ENCODE assay signal across 11 mouse cellular contexts in the genomic region with DNA sequence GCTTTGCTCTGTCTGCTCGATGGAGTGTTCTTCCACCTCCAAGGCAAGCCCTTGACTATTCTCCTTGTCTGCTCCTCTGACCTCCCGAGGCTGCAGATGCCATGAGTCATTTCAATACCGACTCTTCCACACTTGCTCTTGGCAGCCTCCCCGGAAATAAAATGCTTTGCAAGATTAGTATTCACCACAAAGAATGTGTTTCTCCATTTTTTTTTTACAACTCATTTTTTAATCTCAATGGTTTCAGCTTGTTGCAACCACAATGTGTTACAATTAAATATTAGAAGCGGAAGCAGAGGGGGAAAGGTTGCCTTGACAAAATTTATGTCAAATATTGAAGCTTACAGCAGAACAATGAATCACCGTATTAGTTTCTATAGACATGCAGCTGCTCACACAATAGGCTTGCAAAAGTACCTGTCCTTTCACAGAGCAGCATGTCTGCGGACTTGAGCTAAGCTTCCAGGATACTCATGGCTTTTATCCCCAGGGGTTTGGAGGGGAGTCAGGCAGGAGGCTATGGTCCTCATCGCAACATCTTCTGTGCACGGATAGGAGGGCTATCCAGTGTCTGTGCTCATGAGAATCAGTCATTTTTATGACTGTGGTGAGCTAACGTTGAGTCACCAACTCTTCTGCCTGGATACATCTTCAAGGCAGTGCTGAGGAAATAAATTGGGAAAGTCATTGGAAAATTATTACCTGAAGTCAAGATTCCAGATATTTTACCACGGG.
DNase-seq lines count a peak whose midpoint lies in the region; ATAC-seq lines count a peak whose summit lies in the region.
"Had no signal": no experiment of that assay in that cellular context is flagged by ENCODE, and none has a peak within 500 bp of the region (broad histone marks: within the 10 kb centered on the region; RNA-seq: fewer than 3 reads in every experiment).

No protein-coding gene starts in this region.

- H3K27ac ChIP-seq in heart, embryonic 10.5 days, result no peak overlapping the region
- H3K27ac ChIP-seq: hindbrain, embryonic 13.5 days; liver, embryonic 12.5 days had no signal

- peak; percentile 56 for DNase-seq in heart, adult 8-10 months (ENCODE audit: low spot score)
- no peak for DNase-seq in heart, embryonic 10.5 days (ENCODE audit: low spot score)
- DNase-seq in 3T3-L1 (ENCODE audit: low read depth, low spot score), result peak; percentile 100
- DNase-seq in adrenal gland, postnatal 10 days, result peak; percentile 68
- DNase-seq in left cerebral cortex, postnatal 10 days (ENCODE audit: extremely low spot score in 1 of 2, low spot score in 2 of 2), result no peak
- DNase-seq in embryo, embryonic 10.5 days (ENCODE audit: low spot score), result no peak
- no peak for DNase-seq in left cerebral cortex, postnatal 36 days (ENCODE audit: low spot score in 2 of 2)
- DNase-seq: cerebellum, adult 11 months had no signal

- H3K36me3 ChIP-seq in heart, embryonic 10.5 days, result no peaks in the 10 kb centered on the region
- H3K36me3 ChIP-seq: hindbrain, embryonic 13.5 days; liver, embryonic 12.5 days had no signal

- H3K4me3 ChIP-seq in heart, embryonic 10.5 days, result no peak overlapping the region
- H3K4me3 ChIP-seq: hindbrain, embryonic 13.5 days; liver, embryonic 12.5 days had no signal

- ATAC-seq in inflammation-experienced regulatory T-cells, adult 6 months, result peak; percentile 32
- ATAC-seq: liver, embryonic 12.5 days had no signal

- whole genome bisulfite sequencing in heart, embryonic 10.5 days, result 76% methylated on average over 11 of the region's 11 CpGs

- H3K27me3 ChIP-seq in heart, embryonic 10.5 days (ENCODE audit: insufficient read depth, poor library complexity, severe bottlenecking), result no peaks in the 10 kb centered on the region
- H3K27me3 ChIP-seq: hindbrain, embryonic 13.5 days; liver, embryonic 12.5 days had no signal

- H3K4me1 ChIP-seq in heart, embryonic 10.5 days, result no peaks in the 10 kb centered on the region
- H3K4me1 ChIP-seq: hindbrain, embryonic 13.5 days; liver, embryonic 12.5 days had no signal

- H3K9me3 ChIP-seq in heart, embryonic 10.5 days, result no peaks in the 10 kb centered on the region
- H3K9me3 ChIP-seq: hindbrain, embryonic 13.5 days; liver, embryonic 12.5 days had no signal

- intact Hi-C loops in left cerebral cortex, postnatal 10 days (cut with DNase I), result no loop called here
- intact Hi-C loops in left cerebral cortex, postnatal 36 days (cut with DNase I), result no loop called here

Comparison
In these comparisons a context has a peak if more than half of its experiments do, and no peak if none do; other contexts are left out.
1. DNase-seq: peak in heart, adult 8-10 months (single experiment), 3T3-L1 (single experiment) and adrenal gland, postnatal 10 days (single experiment); none in heart, embryonic 10.5 days (single experiment), left cerebral cortex, postnatal 10 days (0 of 2), embryo, embryonic 10.5 days (single experiment) and left cerebral cortex, postnatal 36 days (0 of 2).